Mouse (Mus musculus) heart, postnatal 0 days (tissue): ENCODE data around the gene Spata20.
A peak's percentile ranks its signal among the peaks of the same experiment; 100 is the strongest.

Experiments
- CTCF ChIP-seq: IDR thresholded peaks from 2 replicates; pipeline ENCODE4 v1.5.1; 2016; ENCODE audit warnings: antibody characterized with exemption, control low read depth, low read depth
- EP300 ChIP-seq: IDR thresholded peaks from 2 replicates; pipeline ENCODE4 v1.6.1; 2016; ENCODE audit warnings: antibody characterized with exemption, low read depth

DNA sequence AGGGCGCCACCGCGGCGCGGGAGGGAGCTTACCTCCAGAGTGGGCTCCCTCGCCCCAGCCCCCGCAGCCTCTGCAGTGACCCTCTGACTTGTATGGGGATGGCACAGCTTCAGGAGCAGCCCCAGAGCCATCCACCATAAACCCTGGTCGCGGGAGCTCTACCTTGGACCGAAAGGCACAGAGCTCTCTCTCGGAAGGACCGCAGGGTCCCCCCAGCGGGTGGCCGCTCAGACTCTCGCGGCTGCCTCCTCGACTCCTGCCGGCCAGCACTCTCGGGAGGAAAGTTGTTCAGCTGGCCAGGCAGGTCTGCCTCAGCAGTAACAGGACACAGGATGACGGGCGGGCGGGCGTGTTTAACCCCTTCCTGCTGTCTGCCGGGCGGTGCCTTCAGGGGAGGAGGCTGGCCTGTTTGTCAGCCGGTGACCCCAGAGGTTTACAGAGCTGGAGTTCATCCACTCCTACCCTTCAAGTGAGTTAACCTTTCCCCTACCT is 13.7 kb upstream of the Spata20 start, which contains the start of gene Epn3:
- TF ChIP-seq CTCF (peak; percentile 8; the same call in 1 of the 2 replicates), EP300 (no peak)
